Mouse (Mus musculus) cerebellum, adult 8-10 months (tissue): ENCODE results near the gene Vmn1r1.
A peak's percentile ranks its signal among the peaks of the same experiment; 100 is the strongest.
"Not testable (repeated sequence)": the region's sequence is repeated elsewhere in the genome, so short reads cannot be mapped to it uniquely, and the experiment has no call there.

Source experiments
- DNase-seq: peaks from one replicate; pipeline ENCODE4 v3.0.0; 2022

The Vmn1r1 gene

DNA sequence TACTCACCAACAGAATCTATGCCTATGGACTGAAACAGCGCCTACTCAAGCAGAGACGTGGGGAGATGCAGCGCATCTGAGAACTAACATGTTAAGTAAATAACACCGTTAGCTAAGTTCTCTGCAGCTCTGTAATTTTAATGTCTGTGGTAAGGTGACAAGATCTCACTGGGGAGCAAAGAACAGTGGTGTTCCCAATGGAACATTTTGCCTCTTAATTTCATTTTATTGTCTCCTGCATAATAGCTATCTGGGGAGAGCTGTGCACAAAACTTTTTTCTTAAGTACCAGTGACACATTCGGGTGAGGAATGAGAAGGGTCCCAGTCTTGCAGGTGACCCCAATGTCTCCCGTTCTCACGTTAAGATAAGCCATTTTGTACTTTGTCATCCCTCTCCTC is at the start of gene Vmn1r1:
TSS of gene Vmn1r1 (minus strand) at position 101 of the 400 bp plus-strand sequence.
- no peak for DNase-seq

DNA sequence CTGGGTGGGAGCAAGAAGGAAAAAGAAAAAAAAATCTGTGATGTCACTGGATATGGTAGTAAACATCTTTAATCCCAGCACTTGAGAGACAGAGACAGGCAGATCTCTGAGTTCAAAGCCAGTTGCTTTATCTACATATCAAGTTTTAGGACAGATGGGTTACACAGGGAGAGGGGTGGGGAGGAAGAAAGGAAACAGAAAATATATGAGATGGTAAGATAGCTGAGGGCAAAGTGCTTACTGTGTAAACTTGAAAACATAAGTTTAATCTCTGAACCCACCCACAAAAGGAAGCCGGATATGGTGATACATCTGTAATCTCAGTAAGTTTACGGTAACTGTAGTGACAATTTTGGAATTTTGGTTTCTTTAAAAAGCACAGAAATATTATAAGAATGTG is 46.0 kb upstream of the Vmn1r1 start:
- DNase-seq: no peak

DNA sequence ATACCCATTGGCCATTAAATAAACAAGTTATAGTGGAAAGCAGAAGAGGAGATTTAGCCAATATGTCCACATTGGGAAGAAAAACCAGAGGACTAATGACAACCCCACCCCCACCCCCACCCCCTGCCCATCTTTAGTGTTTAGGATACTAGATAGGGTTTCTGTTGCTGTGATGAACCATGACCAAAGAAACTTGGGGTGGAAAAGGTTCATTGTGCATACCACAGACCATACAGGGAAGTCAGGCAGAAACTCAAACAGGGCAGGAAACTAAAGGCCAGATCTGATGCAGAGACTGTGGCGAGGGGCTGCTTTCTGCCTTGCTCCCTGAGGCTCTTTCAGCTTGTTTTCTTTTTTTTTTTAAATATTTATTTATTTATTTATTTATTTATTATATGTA is 28.3 kb upstream of the Vmn1r1 start:
- DNase-seq: no peak

- DNase-seq: no peak
These were observed 27.7 kb upstream of the Vmn1r1 start for GRCm38 (mm10) chr1:182191816-182192545.

DNA sequence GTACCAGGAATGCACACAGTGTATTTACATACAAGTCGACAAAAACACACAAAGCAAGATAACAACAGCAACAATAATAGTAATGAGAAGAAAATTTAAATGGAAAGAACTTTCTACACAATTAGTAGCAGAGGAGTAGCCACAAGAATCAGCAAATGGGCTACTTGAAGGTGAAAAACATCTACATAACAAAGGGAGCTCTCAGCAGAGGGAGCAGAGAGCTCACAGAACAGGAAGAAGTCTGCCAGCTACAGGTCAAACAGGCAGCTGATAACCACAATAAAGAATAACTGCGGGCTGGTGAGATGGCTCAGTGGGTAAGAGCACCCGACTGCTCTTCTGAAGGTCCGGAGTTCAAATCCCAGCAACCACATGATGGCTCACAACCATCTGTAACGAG is 26.9 kb upstream of the Vmn1r1 start:
- DNase-seq: no peak

DNA sequence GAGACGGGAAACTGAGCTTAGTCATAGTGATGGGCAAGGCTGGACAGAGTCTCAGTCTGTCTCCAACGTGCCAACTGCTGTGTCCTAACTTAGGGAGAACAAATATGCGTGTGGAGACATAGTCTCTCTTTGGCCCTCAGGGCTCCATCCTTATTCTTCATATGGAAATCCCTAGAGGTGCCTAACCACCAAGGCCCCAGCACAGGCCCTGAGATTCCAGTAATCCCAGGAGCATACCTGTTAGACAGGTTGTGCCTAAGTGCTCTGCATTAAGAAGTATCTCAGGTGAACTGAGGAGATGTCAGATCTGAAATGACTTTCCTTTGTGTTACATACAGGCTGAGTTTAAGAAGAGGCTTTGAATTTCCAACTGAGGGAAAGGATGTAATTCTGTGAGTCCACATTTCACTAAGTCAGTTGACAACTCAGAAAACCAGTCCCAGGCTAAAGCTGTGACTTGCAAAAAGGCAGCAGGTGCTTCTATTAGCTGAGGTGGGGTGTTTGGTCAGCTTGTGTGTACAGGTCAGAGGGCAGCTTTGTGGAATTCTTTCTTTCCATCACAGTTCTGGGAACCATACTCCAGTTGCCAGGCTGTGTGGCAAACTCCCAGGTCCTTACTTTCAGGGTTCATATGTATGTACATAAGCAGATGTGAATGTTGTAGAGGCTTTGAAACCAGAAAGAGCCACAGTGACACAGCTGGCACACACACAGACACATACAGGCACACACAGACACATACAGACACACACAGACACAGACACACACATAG is 25.6 kb upstream of the Vmn1r1 start:
- no peak for DNase-seq

DNA sequence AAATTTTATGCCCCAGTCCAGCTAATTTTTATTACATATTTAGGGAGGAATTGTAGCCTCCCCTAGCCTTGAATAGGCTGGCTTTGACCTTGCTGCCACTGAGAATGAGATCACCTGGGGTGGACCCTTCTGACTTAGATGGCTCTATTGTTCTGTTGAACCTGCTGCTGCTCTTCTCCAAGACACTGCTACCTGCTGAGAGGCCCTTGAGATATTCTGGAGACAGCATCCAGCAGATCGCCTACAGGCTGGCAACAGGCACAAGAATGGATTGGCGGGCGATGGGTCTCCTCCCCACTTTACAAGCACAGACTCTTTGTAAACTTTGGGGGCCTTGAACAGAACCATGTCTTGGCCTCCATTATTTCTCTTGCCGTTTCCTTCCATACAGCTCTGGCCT is 18.2 kb upstream of the Vmn1r1 start:
- not testable (repeated sequence) for DNase-seq

GRCm38 (mm10) chr1:182181456-182182305 is 17.4 kb upstream of the Vmn1r1 start:
- no peak for DNase-seq

DNA sequence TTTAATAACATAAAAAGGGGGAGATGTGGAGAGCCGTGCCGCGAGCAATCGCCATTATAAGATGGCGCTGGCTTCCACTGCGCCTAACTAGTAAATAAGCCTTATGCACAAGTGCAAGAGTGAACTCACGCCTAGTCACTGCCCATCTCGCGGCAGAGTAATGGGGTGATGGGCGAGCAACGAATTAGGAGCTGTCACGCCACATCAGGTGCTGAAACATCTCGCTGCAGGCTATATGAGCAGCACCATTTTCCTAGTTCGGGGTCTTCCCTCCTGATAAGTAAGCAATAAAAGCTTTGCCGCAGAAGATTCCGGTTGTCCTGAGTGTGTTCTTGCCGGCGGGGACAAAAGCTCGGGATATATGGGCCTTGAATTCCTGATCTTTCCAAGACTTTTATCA is 12.7 kb upstream of the Vmn1r1 start:
- DNase-seq: not testable (repeated sequence)

DNA sequence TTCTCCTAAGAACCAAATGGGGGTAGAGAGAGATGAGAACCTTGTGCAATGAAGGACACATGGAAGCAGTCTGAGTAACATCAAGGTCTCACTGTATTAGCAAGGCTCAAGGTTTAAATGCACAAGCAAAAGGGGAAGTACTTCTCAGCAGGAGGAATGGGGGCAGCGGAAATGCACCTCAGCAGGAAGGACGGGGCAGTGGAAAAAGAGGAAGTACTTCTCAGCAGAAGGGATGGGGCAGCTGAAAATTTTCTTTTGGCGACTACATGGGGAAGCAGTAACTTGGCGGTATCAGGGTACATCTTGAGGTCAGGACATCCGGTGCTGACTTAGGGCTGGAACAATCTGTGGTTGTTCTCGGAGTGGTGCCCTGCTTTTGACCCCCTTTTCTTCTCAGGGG is 5.9 kb upstream of the Vmn1r1 start:
- not testable (repeated sequence) for DNase-seq

DNA sequence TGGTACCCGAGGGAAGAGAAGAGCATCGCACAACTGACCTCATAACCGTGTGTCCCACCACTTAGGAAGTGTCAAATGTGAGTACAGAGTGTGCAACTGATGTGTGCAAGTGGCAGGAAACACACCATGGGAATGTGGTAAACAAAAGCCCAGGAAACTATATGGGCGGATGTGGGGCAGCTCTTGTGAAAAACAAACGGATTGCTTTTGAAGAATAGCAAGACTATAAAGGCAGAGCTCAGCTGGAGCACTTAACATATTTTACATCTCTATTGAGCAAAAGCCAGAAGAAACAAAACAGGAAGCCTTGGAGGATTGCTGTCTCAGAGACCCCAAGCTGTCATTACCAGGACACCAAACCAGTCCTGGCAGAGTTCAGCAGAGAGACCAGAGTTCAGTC is 1.3 kb downstream of the Vmn1r1 start:
- DNase-seq: no peak

DNA sequence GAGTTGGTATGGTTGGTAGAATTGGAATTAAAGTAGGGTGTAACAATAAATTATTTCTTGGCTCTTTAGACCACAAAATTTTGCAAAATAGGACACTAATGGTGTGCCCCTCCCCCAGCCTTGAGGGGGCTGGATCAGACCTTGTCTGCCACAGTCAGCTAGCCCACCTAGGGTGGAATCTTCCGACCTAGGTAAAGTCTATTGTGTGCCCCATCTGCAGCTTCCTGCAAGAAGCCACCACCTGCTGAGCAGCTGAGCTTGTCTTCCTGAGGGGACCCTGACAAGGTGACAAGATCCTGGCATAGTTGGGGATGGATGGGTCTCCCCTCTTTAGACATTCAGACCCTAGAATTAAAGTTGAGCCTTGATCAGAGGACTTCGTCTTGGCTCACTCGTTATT is 4.7 kb downstream of the Vmn1r1 start:
- no peak for DNase-seq

- no peak for DNase-seq
These were observed 6.6 kb downstream of the Vmn1r1 start for GRCm38 (mm10) chr1:182157734-182158133.

DNA sequence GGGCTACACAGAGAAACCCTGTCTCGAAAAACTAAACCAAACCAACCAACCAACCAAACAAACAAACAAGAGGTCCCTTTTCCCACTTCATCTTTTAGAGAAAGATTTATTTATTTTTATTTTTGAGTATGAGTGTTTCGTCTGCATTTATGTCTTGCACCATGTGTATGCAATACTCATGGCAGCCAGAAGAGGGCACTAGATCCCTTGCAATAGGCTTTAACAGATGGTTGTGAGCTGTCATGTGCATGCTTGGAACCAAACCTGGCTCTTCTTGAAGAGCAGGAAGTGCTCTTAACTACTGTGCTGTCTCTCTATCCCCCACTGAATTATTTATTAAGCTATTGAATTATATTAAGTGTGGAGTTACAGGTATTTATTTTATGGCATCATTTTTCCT is 14.3 kb downstream of the Vmn1r1 start:
- DNase-seq: no peak

- no peak for DNase-seq
These were observed 15.3 kb downstream of the Vmn1r1 start for GRCm38 (mm10) chr1:182148864-182149514.

DNA sequence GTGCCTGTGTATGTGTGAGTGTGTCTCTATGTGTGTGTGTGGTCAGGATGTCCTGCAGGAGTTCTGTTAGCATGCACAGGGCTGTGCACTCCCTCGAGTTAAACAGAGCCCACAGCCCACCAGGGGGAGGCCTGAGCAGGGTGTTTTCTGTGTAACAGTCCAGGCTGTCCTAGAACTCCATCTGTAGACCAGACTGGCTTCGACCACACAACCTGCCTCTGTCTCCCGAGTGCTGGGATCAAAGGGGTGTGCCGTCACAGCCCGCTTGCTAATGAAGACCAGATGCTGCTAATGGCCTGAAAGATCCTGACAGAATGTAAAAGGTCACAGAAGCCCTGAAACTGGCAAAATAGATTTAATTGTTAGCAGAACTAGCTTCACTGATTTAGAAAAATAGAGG is 18.7 kb downstream of the Vmn1r1 start:
- DNase-seq: no peak

DNA sequence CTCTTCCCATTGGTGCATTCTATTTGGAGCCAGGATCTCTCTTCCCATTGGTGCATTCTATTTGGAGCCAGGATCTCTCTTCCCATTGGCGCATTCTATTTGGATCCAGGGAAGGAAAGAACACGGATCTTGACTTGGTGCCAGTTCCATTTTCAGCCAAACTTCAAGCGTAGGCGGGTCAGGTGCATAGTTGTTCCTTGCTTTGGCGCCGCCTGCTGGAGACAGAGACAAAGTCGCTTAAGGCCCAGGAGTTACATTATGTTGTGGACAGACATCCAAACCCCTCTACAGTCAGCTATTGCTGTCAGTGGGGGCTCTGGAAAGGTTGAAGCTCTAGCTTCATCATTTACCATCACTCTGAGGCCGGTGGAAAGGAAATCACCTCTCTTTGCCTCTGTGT is 21.0 kb downstream of the Vmn1r1 start:
- DNase-seq: no peak

DNA sequence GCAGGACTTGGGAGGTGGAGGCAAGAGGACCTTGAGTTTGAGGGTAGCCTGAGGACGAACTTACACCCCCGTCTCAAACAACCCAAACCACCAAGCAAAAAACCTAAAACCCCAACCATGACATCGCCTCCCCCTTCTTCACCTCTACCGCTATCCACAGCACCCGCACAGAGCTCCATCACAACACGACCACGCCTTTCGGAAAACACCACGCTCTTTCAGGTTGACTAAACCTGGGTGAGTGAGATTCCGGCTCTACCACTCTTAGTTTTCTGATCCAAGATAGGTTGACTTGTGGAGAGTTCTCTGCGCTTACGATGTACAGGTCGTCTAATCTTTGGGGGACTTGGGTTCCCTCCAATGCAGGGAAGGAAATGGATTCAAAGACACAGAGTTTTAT is 21.6 kb downstream of the Vmn1r1 start:
- DNase-seq: no peak

- peak; percentile 84 for DNase-seq
These were observed 23.9 kb downstream of the Vmn1r1 start for GRCm38 (mm10) chr1:182140370-182140769.

DNA sequence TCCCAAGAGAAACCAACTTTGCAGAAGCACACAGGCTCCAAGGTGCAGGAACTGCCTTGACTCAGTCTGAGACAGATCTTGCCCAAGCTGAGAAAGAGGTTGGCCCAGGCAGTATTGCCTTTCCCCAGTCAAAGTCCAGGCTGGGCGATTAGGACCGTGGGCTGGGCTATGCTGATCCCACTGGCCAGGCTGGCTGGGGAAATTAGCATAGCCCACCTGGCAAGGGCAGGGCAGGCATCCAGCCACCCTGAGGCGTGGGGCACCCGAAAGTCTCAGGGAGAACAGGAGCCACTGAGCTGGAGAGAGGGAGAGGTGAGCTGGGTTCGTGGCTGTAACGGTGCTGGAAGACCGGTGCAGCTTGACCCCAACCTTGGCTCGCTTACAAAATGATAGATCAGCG is 24.3 kb downstream of the Vmn1r1 start:
- DNase-seq: no peak

DNA sequence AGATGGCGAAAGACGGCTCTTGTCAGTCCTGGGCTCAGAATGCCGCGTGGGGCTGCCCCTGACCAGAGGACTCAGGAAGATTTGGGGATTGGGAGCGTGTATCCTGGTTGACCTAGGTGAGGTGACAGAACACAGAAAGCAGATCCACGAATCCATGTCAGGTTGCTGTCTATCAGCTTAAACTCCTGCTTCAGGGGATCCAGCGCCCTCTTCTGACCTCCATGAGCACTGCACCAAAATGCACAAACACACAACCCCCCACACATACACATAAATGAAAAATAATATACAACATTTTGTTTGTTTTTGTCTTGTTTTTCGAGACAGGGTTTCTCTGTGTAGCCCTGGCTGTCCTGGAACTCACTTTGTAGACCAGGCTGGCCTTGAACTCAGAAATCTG is 26.1 kb downstream of the Vmn1r1 start:
- DNase-seq: no peak

- DNase-seq: no peak
These were observed 26.8 kb downstream of the Vmn1r1 start for GRCm38 (mm10) chr1:182137204-182138125.
